Mouse (Mus musculus) G1E-ER4 (cell line): ENCODE data around the gene Cbr3. TPM values are rescaled to one million over a fixed set of nuclear protein-coding genes. Genes with fewer than 3 reads are reported as not detected.

Experiments
- GATA1 ChIP-seq: IDR thresholded peaks from one replicate; pipeline ENCODE4 v1.8.0; 2012; ENCODE audit warnings: low read length, inconsistent platforms
- polyA plus RNA-seq: library from polyadenylated mRNA; stranded (reverse); fragments of >175 nt; gene quantifications from 2 replicates; pipeline ENCODE4 v1.2.3, GENCODE M21; 2012

Gene Cbr3
- polyA plus RNA-seq, result not detected in 2 replicates

- no peak for TF ChIP-seq GATA1
These were observed at the start of gene Cbr3 for GRCm38 (mm10) chr16:93682689-93683507. Gene Cbr3, plus strand, starts transcription at chr16:93683215.

DNA sequence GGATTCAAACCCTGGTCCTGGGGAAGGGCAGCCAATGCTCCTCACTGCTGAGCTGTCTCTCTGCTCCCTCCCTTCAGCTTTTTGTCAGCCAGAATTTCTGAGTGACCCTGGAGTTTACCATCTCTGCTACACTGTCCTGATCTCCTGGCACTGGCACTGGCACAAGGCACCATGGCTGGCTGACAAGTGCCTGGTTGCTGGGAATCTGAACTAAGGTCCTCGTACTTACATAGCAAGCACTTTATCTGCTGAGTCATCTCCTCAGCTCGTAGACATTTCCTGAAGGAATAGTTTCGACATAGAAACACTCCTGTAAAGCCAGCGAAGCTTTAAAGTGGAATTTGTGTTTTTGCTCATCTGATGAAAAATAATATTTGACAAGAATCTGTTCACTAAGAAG lies 39.0 kb upstream of the Cbr3 start:
- TF ChIP-seq GATA1, result no peak

DNA sequence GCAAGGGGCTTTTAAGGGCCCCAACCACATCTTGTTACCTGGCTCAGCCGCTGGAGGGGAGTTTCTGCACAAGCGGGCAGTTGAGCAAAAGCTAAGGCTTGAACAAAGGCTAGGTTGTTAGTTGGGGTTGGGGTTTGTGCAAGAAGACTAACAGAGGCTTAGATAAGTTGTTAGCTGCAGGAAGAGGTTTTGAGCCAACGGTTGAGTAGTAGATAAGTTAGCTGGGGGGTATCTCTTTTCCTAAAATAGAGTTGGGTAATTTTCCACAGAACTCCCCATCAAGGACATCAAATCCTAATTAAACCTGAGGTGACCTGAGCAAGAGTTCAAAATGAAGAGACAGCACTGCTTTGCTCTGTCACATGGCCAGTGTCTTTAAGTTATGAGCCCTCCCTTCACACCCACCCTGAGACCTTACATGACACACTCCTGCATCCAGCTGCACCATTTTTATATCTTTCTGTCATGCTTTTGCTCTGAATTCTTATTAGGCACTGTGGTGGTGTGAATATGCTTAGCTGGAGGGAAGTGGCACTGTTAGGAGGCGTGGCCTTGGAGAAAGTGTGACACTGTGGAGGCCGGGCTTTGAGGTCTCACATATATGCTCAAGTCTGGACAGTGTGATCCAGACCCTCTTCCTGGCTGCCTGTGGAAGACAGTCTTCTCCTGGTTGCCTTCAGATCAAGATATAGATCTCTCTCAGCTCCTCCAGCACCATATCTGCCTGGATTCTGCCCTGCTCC lies 34.4 kb upstream of the Cbr3 start:
- TF ChIP-seq GATA1, result no peak

DNA sequence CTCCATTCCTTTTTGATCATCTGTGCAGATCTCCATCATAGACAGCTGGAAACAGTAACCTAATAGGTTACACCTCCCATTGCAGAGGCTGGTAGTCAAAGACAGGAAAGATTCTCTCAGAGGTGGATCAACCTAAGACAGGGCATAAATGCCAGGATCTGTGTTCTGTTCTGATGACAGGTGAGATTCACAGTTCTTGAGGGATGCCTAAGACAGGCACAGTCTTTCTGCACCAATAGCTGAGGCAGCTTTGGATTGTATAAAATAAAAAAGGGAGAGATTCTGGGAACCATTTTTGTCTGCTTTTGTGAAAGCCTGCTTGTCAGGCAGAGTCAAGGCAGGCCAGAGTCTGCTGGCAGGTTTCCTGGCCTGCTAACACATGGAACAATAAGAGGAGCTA lies 15.0 kb upstream of the Cbr3 start:
- TF ChIP-seq GATA1, result no peak

- TF ChIP-seq GATA1, result no peak
These were observed 13.5 kb upstream of the Cbr3 start for GRCm38 (mm10) chr16:93669521-93669920.

DNA sequence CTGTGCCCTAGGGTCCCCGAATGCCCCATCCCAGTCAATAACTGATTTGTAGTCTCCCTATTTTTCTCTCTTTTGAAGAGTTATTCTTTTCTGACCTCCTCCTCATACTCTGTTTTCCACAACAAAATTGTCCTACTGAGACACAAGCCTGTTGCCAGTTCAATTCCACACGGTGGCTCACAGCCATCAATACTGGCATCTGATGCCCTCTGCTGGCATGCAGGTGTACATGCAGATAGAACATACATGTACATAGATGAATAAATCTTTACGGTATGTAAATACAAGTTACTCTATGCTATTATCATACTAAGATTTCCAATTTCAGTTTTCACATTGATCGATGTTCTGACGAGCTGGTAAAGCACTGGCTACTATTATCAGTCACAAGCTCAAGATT lies 12.0 kb upstream of the Cbr3 start:
- no peak for TF ChIP-seq GATA1

GRCm38 (mm10) chr16:93676376-93676775 lies 6.6 kb upstream of the Cbr3 start:
- TF ChIP-seq GATA1, result no peak

DNA sequence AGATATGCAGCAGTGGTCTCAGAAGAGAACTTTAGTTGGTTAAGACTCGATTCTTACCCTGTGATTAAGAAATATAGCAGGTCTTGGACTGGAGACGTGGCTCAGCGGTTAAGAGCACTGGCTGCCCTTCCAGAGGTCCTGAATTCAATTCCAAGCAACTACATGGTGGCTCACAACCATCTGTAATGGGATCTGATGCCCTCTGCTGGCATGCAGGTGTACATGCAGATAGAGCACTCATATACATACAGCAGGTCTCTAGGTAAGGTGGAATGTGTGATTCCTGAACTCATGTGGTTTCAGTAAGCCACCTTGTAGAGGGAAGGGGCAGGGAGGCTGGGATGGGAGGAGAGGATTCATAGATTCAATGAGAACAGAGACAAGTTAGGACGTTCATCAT lies 4.8 kb upstream of the Cbr3 start:
- no peak for TF ChIP-seq GATA1

GRCm38 (mm10) chr16:93679165-93679564 lies 3.9 kb upstream of the Cbr3 start:
- TF ChIP-seq GATA1, result no peak

- no peak for TF ChIP-seq GATA1
These were observed 793 bp upstream of the Cbr3 start for GRCm38 (mm10) chr16:93682156-93682688.

DNA sequence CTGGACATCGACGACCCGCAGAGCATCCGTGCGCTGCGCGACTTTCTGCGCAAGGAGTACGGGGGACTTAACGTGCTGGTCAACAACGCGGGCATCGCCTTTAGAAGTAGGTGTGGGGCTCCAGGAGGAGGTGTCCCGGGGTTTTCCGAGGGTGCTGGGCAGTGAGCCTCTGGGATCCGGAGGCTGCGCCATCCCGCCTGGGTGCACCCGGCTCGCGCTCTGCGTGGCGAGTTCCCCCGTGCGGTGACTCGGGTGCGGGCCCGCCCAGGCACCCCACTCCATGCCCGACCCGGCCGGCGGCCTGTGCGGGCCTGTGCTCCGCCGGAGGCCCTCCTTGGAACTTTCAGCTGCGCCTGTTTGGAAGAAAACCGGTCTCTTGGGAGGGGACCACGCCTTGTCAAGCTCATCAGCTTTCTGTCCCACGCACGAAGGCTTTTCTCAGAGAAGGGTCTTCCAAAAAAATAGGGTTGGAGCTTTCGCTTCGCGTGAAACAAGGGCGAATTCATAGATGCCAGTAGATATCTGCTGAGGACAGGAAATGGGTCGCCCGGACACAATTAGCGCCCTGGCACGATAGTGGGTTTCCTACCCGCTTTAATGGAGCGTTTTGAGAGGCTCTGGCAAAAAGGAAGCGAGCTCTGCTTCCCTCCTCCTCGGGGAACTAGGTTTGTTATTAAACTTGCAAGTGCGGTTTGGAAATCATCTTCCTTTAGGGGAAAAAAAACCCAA lies 657 bp downstream of the Cbr3 start:
- TF ChIP-seq GATA1, result no peak

DNA sequence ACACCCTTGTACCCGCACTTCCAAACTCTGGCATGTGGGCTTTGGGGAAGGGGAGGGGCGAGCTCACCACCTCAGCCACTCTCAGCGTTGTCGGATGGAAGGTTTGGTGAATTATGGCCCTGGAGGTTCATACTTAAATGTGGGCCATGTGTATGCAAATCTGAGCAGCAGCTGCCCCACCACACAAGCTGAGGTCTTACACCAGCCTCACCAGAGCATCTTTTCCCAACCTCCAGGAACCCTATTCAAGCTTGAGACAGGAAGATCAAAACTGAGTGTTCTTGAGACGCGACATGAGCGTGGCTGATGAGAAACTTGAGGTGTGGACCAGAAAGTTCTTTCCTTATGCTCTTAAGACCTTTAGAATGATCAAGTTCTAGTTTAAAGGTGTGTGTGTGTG lies 1.4 kb downstream of the Cbr3 start:
- no peak for TF ChIP-seq GATA1

DNA sequence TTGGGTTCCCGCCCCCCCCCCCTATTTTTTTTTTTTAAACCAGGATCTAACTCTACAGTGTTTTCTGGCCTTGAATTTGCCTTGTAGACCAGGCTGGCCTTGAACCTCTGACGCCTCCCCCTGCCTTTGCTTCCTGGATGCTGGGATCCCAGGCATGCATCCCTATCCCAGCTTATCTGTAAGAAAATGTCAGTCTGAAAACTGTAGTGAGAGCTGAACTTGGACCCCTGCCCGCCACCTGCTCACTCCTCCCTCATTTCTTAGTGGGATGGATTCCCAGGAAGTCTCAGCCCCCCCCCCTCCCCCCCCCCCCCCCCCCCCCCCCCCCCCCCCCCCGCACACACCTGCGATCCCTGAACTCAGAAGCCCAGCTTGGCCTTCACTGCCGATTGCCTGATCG lies 3.4 kb downstream of the Cbr3 start:
- no peak for TF ChIP-seq GATA1

DNA sequence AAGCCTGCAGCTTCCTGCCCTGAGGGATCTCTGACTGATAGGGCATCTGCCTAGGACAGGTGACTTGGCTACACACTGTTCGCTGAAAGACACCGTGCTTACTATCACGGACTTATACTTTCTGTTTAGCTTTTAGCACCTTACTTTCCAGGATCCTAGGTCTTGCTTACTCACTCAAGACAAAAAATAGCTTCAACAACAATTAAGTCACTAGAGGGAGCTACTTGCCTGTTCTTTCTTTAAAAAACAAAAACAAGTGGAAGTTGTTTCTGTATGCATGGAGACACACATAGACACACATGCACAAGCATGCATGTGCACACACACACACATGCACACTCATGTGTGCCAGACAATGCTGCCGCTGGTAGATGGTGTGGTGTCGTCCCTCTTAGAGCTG lies 3.9 kb downstream of the Cbr3 start:
- no peak for TF ChIP-seq GATA1

GRCm38 (mm10) chr16:93691206-93691841 lies 8.3 kb downstream of the Cbr3 start:
- TF ChIP-seq GATA1, result no peak
